Mouse (Mus musculus): ENCODE results near the gene Astn2.

DNA sequence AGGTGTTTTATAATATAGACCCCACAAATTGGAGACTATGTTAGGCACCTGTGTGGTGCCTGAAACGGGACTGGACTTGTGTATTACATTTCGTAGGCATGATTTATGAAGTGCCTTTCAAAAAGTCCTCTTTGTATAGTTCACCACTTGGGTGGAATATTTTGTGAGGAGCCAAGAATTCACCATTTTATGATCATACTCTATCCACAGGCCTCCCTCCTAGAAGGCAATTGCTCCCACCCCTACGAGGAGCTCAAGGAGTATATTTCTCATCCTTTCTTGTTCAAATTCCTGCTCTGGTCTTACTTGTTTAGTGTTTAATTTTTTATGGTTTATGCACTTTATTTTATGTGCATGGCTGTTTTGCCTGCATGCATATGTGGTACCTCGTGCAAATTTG is 1021.3 kb downstream of the Astn2 start:
- TF ChIP-seq TCF12 (IDR thresholded peaks at IDR 0.05; ENCODE audit: low read depth, low read length): no peak
- no peak for TF ChIP-seq ELF1 (IDR thresholded peaks at IDR 0.05; ENCODE audit: low read depth, low read length)
- TF ChIP-seq RAD21 (IDR thresholded peaks at IDR 0.05; ENCODE audit: low read depth, low read length): no peak

Data from MEL (cell line).